Mouse (Mus musculus): Measurements from ENCODE around the gene Foxk1. TPM values are rescaled to one million over a fixed set of nuclear protein-coding genes. Genes with fewer than 3 reads are reported as not detected.
A peak's percentile ranks its signal among the peaks of the same experiment; 100 is the strongest.

Gene Foxk1
- polyA plus RNA-seq, 2 experiments = 6.0 to 18.6 TPM

- no peak for TF ChIP-seq POLR2A (IDR thresholded peaks at IDR 0.05; ENCODE audit: borderline replicate concordance, extremely low read depth, insufficient read depth, insufficient read length)
- DNase-seq (ENCODE audit: low spot score) = no peak
- 45% methylated on average over 9 of the region's 9 CpGs for WGBS
- Histone ChIP-seq H3K4me2 (replicated peaks; ENCODE audit: low read depth, low read length, severe bottlenecking) (no peak overlapping the region), H3K4me3 (replicated peaks; ENCODE audit: low read length) (no peak overlapping the region), H3K27ac (replicated peaks; ENCODE audit: low read depth, low read length) (0 out of 2 replicates have a peak overlapping the region, but pooled peaks have one; percentile 19), H3K9ac (ENCODE audit: low read depth, low read length, severe bottlenecking) (no peak overlapping the region), H3K27me3 (ENCODE audit: control insufficient read depth, insufficient read depth, low read length) (no peaks in the 10 kb centered on the region), H3K9me3 (ENCODE audit: control insufficient read depth, low read length) (no peaks in the 10 kb centered on the region), H3K4me1 (ENCODE audit: control insufficient read depth, insufficient read depth, low read length) (peaks cover 40% of the 10 kb centered on the region), H3K36me3 (ENCODE audit: control insufficient read depth, insufficient read depth, low read length) (peaks cover 6% of the 10 kb centered on the region; the same call in 1 of the 2 replicates)
- ATAC-seq (ENCODE audit: low FRiP score, low read depth) = no peak
Measured at GRCm38 (mm10) chr5:142413723-142414445, 12.6 kb downstream of the Foxk1 start.

GRCm38 (mm10) chr5:142415401-142415800 is 14.1 kb downstream of the Foxk1 start:
- TF ChIP-seq POLR2A (IDR thresholded peaks at IDR 0.05; ENCODE audit: borderline replicate concordance, extremely low read depth, insufficient read depth, insufficient read length) = no peak
- Histone ChIP-seq H3K36me3 (ENCODE audit: control insufficient read depth, insufficient read depth, low read length) (peaks cover 17% of the 10 kb centered on the region; the same call in 1 of the 2 replicates), H3K4me1 (ENCODE audit: control insufficient read depth, insufficient read depth, low read length) (peaks cover 29% of the 10 kb centered on the region)

GRCm38 (mm10) chr5:142416070-142416775 is 14.9 kb downstream of the Foxk1 start:
- Histone ChIP-seq H3K4me2 (replicated peaks; ENCODE audit: low read depth, low read length, severe bottlenecking) (no peak overlapping the region), H3K27ac (replicated peaks; ENCODE audit: low read depth, low read length) (no peak overlapping the region), H3K9me3 (ENCODE audit: control insufficient read depth, low read length) (no peaks in the 10 kb centered on the region), H3K36me3 (ENCODE audit: control insufficient read depth, insufficient read depth, low read length) (peaks cover 20% of the 10 kb centered on the region; the same call in 1 of the 2 replicates), H3K4me1 (ENCODE audit: control insufficient read depth, insufficient read depth, low read length) (peaks cover 27% of the 10 kb centered on the region), H3K4me3 (replicated peaks; ENCODE audit: low read length) (no peak overlapping the region), H3K27me3 (ENCODE audit: control insufficient read depth, insufficient read depth, low read length) (no peaks in the 10 kb centered on the region), H3K9ac (ENCODE audit: low read depth, low read length, severe bottlenecking) (no peak overlapping the region)
- no peak for DNase-seq (ENCODE audit: low spot score)
- no peak for TF ChIP-seq POLR2A (IDR thresholded peaks at IDR 0.05; ENCODE audit: borderline replicate concordance, extremely low read depth, insufficient read depth, insufficient read length)
- no peak for ATAC-seq (ENCODE audit: low FRiP score, low read depth)
- 35% methylated on average over 14 of the region's 14 CpGs for WGBS

More at GRCm38 (mm10) chr5:142415401-142415800, 14.1 kb downstream of the Foxk1 start:
- Histone ChIP-seq H3K4me3 (replicated peaks; ENCODE audit: low read length) (no peak overlapping the region), H3K9me3 (ENCODE audit: control insufficient read depth, low read length) (no peaks in the 10 kb centered on the region), H3K27me3 (ENCODE audit: control insufficient read depth, insufficient read depth, low read length) (no peaks in the 10 kb centered on the region), H3K9ac (ENCODE audit: low read depth, low read length, severe bottlenecking) (no peak overlapping the region), H3K4me2 (replicated peaks; ENCODE audit: low read depth, low read length, severe bottlenecking) (no peak overlapping the region), H3K27ac (replicated peaks; ENCODE audit: low read depth, low read length) (no peak overlapping the region)
- DNase-seq (ENCODE audit: low spot score) = no peak
- WGBS = 19% methylated on average over 6 of the region's 6 CpGs
- no peak for ATAC-seq (ENCODE audit: low FRiP score, low read depth)

GRCm38 (mm10) chr5:142417104-142417503 is 15.8 kb downstream of the Foxk1 start:
- Histone ChIP-seq H3K9me3 (ENCODE audit: control insufficient read depth, low read length) (no peaks in the 10 kb centered on the region), H3K4me2 (replicated peaks; ENCODE audit: low read depth, low read length, severe bottlenecking) (no peak overlapping the region), H3K36me3 (ENCODE audit: control insufficient read depth, insufficient read depth, low read length) (peaks cover 27% of the 10 kb centered on the region), H3K4me1 (ENCODE audit: control insufficient read depth, insufficient read depth, low read length) (peaks cover 27% of the 10 kb centered on the region), H3K9ac (ENCODE audit: low read depth, low read length, severe bottlenecking) (no peak overlapping the region), H3K4me3 (replicated peaks; ENCODE audit: low read length) (no peak overlapping the region), H3K27ac (replicated peaks; ENCODE audit: low read depth, low read length) (no peak overlapping the region), H3K27me3 (ENCODE audit: control insufficient read depth, insufficient read depth, low read length) (no peaks in the 10 kb centered on the region)
- DNase-seq (ENCODE audit: low spot score) (no peak), ATAC-seq (ENCODE audit: low FRiP score, low read depth) (no peak)
- 95% methylated on average over 3 of the region's 3 CpGs for WGBS
- no peak for TF ChIP-seq POLR2A (IDR thresholded peaks at IDR 0.05; ENCODE audit: borderline replicate concordance, extremely low read depth, insufficient read depth, insufficient read length)

GRCm38 (mm10) chr5:142417876-142418275 is 16.6 kb downstream of the Foxk1 start:
- no peak for TF ChIP-seq POLR2A (IDR thresholded peaks at IDR 0.05; ENCODE audit: borderline replicate concordance, extremely low read depth, insufficient read depth, insufficient read length)
- no peak overlapping the region for H3K4me3 ChIP-seq (replicated peaks; ENCODE audit: low read length)
- ATAC-seq (ENCODE audit: low FRiP score, low read depth) (no peak), DNase-seq (ENCODE audit: low spot score) (no peak)
- H3K4me2 ChIP-seq (replicated peaks; ENCODE audit: low read depth, low read length, severe bottlenecking) = no peak overlapping the region
- H3K4me1 ChIP-seq (ENCODE audit: control insufficient read depth, insufficient read depth, low read length) = peaks cover 22% of the 10 kb centered on the region
- 68% methylated on average over 9 of the region's 9 CpGs for WGBS
- H3K36me3 ChIP-seq (ENCODE audit: control insufficient read depth, insufficient read depth, low read length) = peaks cover 30% of the 10 kb centered on the region
- H3K27me3 ChIP-seq (ENCODE audit: control insufficient read depth, insufficient read depth, low read length) = no peaks in the 10 kb centered on the region
- H3K9me3 ChIP-seq (ENCODE audit: control insufficient read depth, low read length) = no peaks in the 10 kb centered on the region
- no peak overlapping the region for H3K27ac ChIP-seq (replicated peaks; ENCODE audit: low read depth, low read length)
- H3K9ac ChIP-seq (ENCODE audit: low read depth, low read length, severe bottlenecking) = no peak overlapping the region
